Mouse (Mus musculus): ENCODE measurements at regions not wholly inside any gene's neighbourhood (a gene's known extent, or its start where the extent isn't known, plus 50 kb on each side); places are given as distances from the start of the nearest gene placed in this dataset.

DNA sequence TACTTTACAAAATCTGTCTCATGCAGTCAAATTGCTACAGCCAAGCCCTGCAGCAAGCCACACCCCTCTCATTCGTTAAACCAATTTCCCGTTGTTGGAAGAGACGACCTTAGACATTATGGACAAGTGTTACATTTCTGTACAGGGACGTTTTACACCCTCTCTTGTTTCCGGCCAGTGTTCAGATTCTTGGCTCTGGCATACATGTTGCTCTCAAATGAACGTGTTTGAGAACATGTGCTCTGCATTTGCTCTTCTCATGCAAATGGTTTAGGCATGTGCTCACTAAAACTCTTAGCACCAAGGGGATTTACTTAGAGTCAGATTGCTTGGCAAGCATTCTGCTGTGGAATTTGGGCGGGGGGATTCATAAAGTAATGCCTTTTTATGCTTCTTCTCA, 161.7 kb upstream of the Tas2r134 start:
- no peak overlapping the region for H3K4me2 ChIP-seq (ENCODE audit: low read depth, severe bottlenecking)

DNA sequence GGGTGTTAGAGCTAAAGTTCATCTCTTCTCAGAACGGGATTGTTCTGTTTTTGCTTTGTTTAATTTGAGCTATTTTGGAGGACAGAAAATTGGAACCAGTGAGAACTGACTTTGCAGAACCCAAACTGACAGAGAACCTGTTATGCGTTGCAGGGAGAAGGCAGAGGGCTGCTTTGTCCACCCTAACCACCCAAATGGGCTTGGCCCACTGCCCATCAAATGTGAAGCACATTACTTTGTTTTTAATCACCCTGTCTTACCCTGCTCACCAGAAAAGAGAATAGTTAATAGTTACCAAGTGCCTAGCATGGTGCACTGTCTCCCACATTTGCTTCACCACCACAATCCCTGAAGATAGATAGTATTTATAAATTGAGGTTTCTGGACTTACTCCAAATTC, 163.0 kb upstream of the Tas2r134 start:
- Histone ChIP-seq H3K4me3 (ENCODE audit: low read depth, low read length) (no peak overlapping the region), H3K27ac (replicated peaks; ENCODE audit: low read depth, low read length) (no peak overlapping the region), H3K9ac (ENCODE audit: low read length) (no peak overlapping the region), H3K4me1 (ENCODE audit: control insufficient read depth, insufficient read depth, low read length) (no peaks in the 10 kb centered on the region; the same call in 1 of the 2 replicates), H3K27me3 (ENCODE audit: control insufficient read depth, insufficient read depth, low read length) (no peaks in the 10 kb centered on the region), H3K36me3 (ENCODE audit: control insufficient read depth, insufficient read depth, low read length) (no peaks in the 10 kb centered on the region), H3K9me3 (ENCODE audit: control insufficient read depth, low read length) (no peaks in the 10 kb centered on the region), H3K4me2 (ENCODE audit: low read depth, severe bottlenecking) (no peak overlapping the region)
- no peak for ATAC-seq (ENCODE audit: insufficient number of reproducible peaks, low FRiP score, low TSS enrichment, low read depth)
- WGBS = 83% methylated on average over 2 of the region's 2 CpGs
- DNase-seq (ENCODE audit: low spot score) = no peak

More for the DNA sequence above, 161.7 kb upstream of the Tas2r134 start:
- Histone ChIP-seq H3K9ac (ENCODE audit: low read length) (no peak overlapping the region), H3K27me3 (ENCODE audit: control insufficient read depth, insufficient read depth, low read length) (no peaks in the 10 kb centered on the region), H3K27ac (replicated peaks; ENCODE audit: low read depth, low read length) (no peak overlapping the region), H3K4me1 (ENCODE audit: control insufficient read depth, insufficient read depth, low read length) (no peaks in the 10 kb centered on the region; the same call in 1 of the 2 replicates), H3K36me3 (ENCODE audit: control insufficient read depth, insufficient read depth, low read length) (no peaks in the 10 kb centered on the region), H3K9me3 (ENCODE audit: control insufficient read depth, low read length) (no peaks in the 10 kb centered on the region), H3K4me3 (ENCODE audit: low read depth, low read length) (no peak overlapping the region)
- WGBS = 47% methylated on average over 7 of the region's 7 CpGs
- DNase-seq (ENCODE audit: low spot score) (no peak), ATAC-seq (ENCODE audit: insufficient number of reproducible peaks, low FRiP score, low TSS enrichment, low read depth) (no peak)

DNA sequence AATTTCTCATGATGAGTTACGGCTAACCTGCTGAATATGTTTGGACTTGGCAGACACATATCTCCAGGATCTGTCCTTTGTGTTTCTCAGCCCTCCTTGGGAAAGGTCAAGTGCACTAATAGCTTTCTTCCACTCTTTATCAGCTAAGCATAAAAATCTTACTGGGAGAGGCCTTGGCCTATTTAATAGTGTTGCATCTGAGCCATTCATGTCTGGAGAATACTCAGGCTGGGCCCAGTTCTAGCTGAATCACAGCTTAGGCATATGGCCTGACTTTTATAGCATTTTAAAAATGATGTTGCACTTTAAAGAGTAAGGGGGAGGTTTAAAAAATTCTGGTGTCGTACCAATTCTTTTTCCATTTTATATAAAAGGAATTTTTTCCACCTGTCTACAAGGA, 166.4 kb upstream of the Tas2r134 start:
- H3K9ac ChIP-seq (ENCODE audit: low read length) = no peak overlapping the region
- no peaks in the 10 kb centered on the region for H3K9me3 ChIP-seq (ENCODE audit: control insufficient read depth, low read length)
- H3K27me3 ChIP-seq (ENCODE audit: control insufficient read depth, insufficient read depth, low read length) = no peaks in the 10 kb centered on the region
- H3K4me2 ChIP-seq (ENCODE audit: low read depth, severe bottlenecking) = no peak overlapping the region
- no peak for DNase-seq (ENCODE audit: low spot score)
- H3K36me3 ChIP-seq (ENCODE audit: control insufficient read depth, insufficient read depth, low read length) = no peaks in the 10 kb centered on the region
- WGBS = 86% methylated on average over 2 of the region's 2 CpGs
- no peak overlapping the region for H3K4me3 ChIP-seq (ENCODE audit: low read depth, low read length)
- no peak for ATAC-seq (ENCODE audit: insufficient number of reproducible peaks, low FRiP score, low TSS enrichment, low read depth)
- no peaks in the 10 kb centered on the region; the same call in 1 of the 2 replicates for H3K4me1 ChIP-seq (ENCODE audit: control insufficient read depth, insufficient read depth, low read length)
- no peak overlapping the region for H3K27ac ChIP-seq (replicated peaks; ENCODE audit: low read depth, low read length)

DNA sequence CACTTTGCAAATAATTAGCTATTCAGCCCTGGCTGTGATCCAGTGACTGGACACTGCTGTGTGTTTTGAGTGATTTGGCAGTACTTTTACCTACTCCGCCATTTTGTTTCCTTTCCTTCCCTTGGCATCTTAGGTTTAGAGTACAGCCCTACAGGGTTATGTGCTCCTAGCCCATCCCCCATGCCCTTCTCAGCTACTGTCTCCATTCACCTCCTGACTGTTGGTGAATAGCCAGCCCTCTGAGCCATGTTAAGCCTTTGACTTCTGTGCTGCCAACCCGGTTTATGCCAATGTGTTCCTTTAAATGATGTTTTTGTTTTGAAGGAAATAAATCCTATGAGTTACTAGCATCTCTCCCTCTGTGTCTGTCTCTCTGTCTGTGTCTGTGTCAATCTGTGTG, 167.8 kb upstream of the Tas2r134 start:
- H3K4me3 ChIP-seq (ENCODE audit: low read depth, low read length) = no peak overlapping the region

DNA sequence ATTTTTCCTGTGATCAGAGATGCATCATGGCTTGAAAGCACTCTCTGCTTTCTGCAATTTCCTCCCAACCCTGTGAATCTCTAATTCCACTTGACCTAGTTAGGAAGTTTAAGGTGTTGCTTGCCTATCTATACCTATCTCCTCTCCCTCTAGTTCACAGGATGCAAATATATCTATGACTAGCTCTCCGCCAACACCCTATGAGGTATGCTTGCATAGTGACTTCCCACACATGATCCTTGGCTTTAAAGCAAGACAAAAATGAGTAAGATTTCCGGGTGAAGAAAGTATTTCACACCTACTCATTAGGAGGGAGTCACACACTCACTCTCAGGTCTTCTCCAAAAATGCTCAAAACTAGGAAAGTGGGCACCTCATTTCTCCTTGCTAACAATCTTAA, 169.6 kb upstream of the Tas2r134 start:
- no peak overlapping the region for H3K4me2 ChIP-seq (ENCODE audit: low read depth, severe bottlenecking)
- H3K9ac ChIP-seq (ENCODE audit: low read length) = no peak overlapping the region
- no peak overlapping the region for H3K27ac ChIP-seq (replicated peaks; ENCODE audit: low read depth, low read length)
- H3K4me1 ChIP-seq (ENCODE audit: control insufficient read depth, insufficient read depth, low read length) = no peaks in the 10 kb centered on the region
- DNase-seq (ENCODE audit: low spot score) (no peak), ATAC-seq (ENCODE audit: insufficient number of reproducible peaks, low FRiP score, low TSS enrichment, low read depth) (no peak)
- WGBS = 79% methylated on average over 2 of the region's 2 CpGs
- no peaks in the 10 kb centered on the region for H3K27me3 ChIP-seq (ENCODE audit: control insufficient read depth, insufficient read depth, low read length)
- H3K4me3 ChIP-seq (ENCODE audit: low read depth, low read length) = no peak overlapping the region
- H3K36me3 ChIP-seq (ENCODE audit: control insufficient read depth, insufficient read depth, low read length) = no peaks in the 10 kb centered on the region
- H3K9me3 ChIP-seq (ENCODE audit: control insufficient read depth, low read length) = no peaks in the 10 kb centered on the region

More for the DNA sequence above, 167.8 kb upstream of the Tas2r134 start:
- Histone ChIP-seq H3K27ac (replicated peaks; ENCODE audit: low read depth, low read length) (no peak overlapping the region), H3K36me3 (ENCODE audit: control insufficient read depth, insufficient read depth, low read length) (no peaks in the 10 kb centered on the region), H3K4me1 (ENCODE audit: control insufficient read depth, insufficient read depth, low read length) (no peaks in the 10 kb centered on the region; the same call in 1 of the 2 replicates), H3K9me3 (ENCODE audit: control insufficient read depth, low read length) (no peaks in the 10 kb centered on the region), H3K4me2 (ENCODE audit: low read depth, severe bottlenecking) (no peak overlapping the region), H3K9ac (ENCODE audit: low read length) (no peak overlapping the region), H3K27me3 (ENCODE audit: control insufficient read depth, insufficient read depth, low read length) (no peaks in the 10 kb centered on the region)
- WGBS = 87% methylated on average over 2 of the region's 2 CpGs
- no peak for DNase-seq (ENCODE audit: low spot score)
- no peak for ATAC-seq (ENCODE audit: insufficient number of reproducible peaks, low FRiP score, low TSS enrichment, low read depth)

DNA sequence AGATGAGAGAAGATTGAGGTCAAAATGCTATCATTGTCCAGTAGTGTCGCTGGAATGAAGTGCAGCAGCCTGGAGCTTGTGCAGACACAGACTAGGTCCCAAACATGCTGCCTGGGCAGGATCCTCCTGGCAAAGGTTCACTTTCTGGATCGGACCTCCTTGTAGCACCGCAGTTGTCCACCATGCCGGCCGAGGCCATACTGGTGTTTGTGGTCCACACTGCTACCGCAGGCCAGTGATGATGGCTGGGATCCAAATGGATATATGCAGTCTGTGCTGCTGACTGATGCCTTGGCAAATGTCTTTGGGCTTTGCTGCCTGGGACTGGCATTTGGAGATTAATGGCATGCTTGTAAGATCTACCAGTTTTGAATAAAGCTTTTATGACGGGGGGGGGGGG, 174.5 kb upstream of the Tas2r134 start:
- Histone ChIP-seq H3K27me3 (ENCODE audit: control insufficient read depth, insufficient read depth, low read length) (no peaks in the 10 kb centered on the region), H3K4me2 (ENCODE audit: low read depth, severe bottlenecking) (no peak overlapping the region), H3K36me3 (ENCODE audit: control insufficient read depth, insufficient read depth, low read length) (no peaks in the 10 kb centered on the region), H3K9me3 (ENCODE audit: control insufficient read depth, low read length) (no peaks in the 10 kb centered on the region), H3K4me3 (ENCODE audit: low read depth, low read length) (no peak overlapping the region), H3K27ac (replicated peaks; ENCODE audit: low read depth, low read length) (no peak overlapping the region), H3K9ac (ENCODE audit: low read length) (no peak overlapping the region), H3K4me1 (ENCODE audit: control insufficient read depth, insufficient read depth, low read length) (no peaks in the 10 kb centered on the region)
- 90% methylated on average over 7 of the region's 7 CpGs for WGBS
- DNase-seq (ENCODE audit: low spot score) (no peak), ATAC-seq (ENCODE audit: insufficient number of reproducible peaks, low FRiP score, low TSS enrichment, low read depth) (no peak)

DNA sequence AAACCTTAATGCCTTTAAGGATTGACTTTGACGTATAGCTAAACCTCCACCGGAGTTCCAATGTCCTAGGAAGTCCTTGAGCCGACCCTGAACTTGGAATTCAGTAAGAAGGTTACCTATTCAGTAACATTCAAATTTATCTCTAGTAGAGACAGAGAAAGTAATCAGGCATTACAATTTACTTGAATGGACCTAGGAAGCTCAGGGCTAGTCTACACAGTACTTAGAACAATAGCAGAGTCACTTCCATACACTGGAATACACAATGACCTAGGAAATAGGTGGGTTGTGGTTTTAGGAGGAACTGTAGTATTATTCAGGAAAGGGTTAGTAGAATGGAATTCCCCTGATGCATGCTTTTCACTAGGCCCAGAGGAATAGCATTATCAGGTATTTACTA, 179.2 kb upstream of the Tas2r134 start:
- Histone ChIP-seq H3K27me3 (ENCODE audit: control insufficient read depth, insufficient read depth, low read length) (no peaks in the 10 kb centered on the region), H3K36me3 (ENCODE audit: control insufficient read depth, insufficient read depth, low read length) (no peaks in the 10 kb centered on the region), H3K4me3 (ENCODE audit: low read depth, low read length) (no peak overlapping the region), H3K4me1 (ENCODE audit: control insufficient read depth, insufficient read depth, low read length) (no peaks in the 10 kb centered on the region), H3K4me2 (ENCODE audit: low read depth, severe bottlenecking) (no peak overlapping the region), H3K9ac (ENCODE audit: low read length) (no peak overlapping the region), H3K9me3 (ENCODE audit: control insufficient read depth, low read length) (no peaks in the 10 kb centered on the region; the same call in 1 of the 2 replicates), H3K27ac (replicated peaks; ENCODE audit: low read depth, low read length) (no peak overlapping the region)
- ATAC-seq (ENCODE audit: insufficient number of reproducible peaks, low FRiP score, low TSS enrichment, low read depth) (no peak), DNase-seq (ENCODE audit: low spot score) (no peak)
- WGBS = 90% methylated on average over 3 of the region's 3 CpGs

DNA sequence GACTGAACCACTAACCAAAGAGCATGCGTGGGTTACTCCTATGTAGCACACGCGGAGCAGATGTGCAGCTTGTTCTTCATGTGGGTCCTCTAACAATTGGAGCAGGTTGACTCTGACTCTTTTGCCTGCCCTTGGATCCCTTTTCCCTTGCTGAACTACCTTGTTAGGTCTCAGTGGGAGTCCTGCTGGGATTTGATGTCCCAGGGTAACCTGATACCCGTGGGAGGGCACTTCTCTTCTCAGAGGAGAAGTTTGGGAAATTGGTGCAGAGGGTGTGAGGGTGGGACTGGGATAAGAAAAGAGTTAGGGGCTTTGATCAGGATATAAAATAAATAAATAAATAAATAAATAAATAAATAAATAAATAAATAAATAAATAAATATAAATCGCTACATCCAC, 179.7 kb upstream of the Tas2r134 start:
- no peak for ATAC-seq (ENCODE audit: insufficient number of reproducible peaks, low FRiP score, low TSS enrichment, low read depth)
- Histone ChIP-seq H3K27ac (replicated peaks; ENCODE audit: low read depth, low read length) (no peak overlapping the region), H3K27me3 (ENCODE audit: control insufficient read depth, insufficient read depth, low read length) (no peaks in the 10 kb centered on the region), H3K4me2 (ENCODE audit: low read depth, severe bottlenecking) (no peak overlapping the region), H3K36me3 (ENCODE audit: control insufficient read depth, insufficient read depth, low read length) (no peaks in the 10 kb centered on the region), H3K4me3 (ENCODE audit: low read depth, low read length) (no peak overlapping the region), H3K9me3 (ENCODE audit: control insufficient read depth, low read length) (no peaks in the 10 kb centered on the region; the same call in 1 of the 2 replicates), H3K9ac (ENCODE audit: low read length) (no peak overlapping the region), H3K4me1 (ENCODE audit: control insufficient read depth, insufficient read depth, low read length) (no peaks in the 10 kb centered on the region)
- no peak for DNase-seq (ENCODE audit: low spot score)
- WGBS = 92% methylated on average over 5 of the region's 5 CpGs

DNA sequence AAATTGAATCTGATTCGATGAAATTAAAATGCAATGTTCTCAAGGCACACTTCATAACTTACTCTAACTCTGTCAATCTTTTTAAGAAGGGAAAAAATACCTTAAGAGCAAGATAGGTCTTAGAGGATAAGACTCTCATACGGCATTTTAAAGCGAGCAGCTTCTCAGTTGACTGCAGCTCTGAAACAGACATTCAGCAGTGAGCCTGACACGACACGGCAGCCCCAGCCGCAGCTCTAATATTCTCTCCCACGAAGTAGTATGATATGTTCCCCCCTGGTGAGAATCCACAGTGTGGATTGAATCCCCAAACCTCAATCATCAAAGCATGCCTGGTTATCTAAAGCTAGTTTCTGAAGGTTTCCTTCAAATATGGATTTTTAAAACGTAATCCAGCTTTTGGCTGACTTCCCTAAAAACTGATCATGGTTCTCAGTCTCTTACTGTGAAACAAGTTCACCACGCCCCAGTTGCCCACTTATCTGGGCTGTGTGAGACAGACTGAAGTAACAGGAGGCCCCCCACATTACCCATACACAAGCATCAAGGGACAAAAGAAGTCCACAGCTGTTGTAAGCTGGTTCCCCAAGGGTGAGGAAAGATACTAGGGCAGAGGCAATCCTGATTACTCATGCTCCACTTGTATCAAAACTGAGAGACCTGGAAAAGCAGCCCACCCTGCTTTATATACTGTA, 182.8 kb upstream of the Tas2r134 start:
- no peak for DNase-seq (ENCODE audit: low spot score)
- Histone ChIP-seq H3K27ac (replicated peaks; ENCODE audit: low read depth, low read length) (no peak overlapping the region), H3K4me1 (ENCODE audit: control insufficient read depth, insufficient read depth, low read length) (no peaks in the 10 kb centered on the region), H3K9me3 (ENCODE audit: control insufficient read depth, low read length) (no peaks in the 10 kb centered on the region; the same call in 1 of the 2 replicates), H3K36me3 (ENCODE audit: control insufficient read depth, insufficient read depth, low read length) (no peaks in the 10 kb centered on the region), H3K9ac (ENCODE audit: low read length) (no peak overlapping the region), H3K4me3 (ENCODE audit: low read depth, low read length) (no peak overlapping the region), H3K4me2 (ENCODE audit: low read depth, severe bottlenecking) (no peak overlapping the region), H3K27me3 (ENCODE audit: control insufficient read depth, insufficient read depth, low read length) (no peaks in the 10 kb centered on the region)
- WGBS = 74% methylated on average over 9 of the region's 9 CpGs
- ATAC-seq (ENCODE audit: insufficient number of reproducible peaks, low FRiP score, low TSS enrichment, low read depth) = no peak

Measured in limb, embryonic 11.5 days (tissue).